Mouse (Mus musculus): Measurements from ENCODE around the gene Retnla. TPM values are rescaled to one million over a fixed set of nuclear protein-coding genes. Genes with fewer than 3 reads are reported as not detected.

Retnla gene
- total RNA-seq, 4 experiments from 2014 or later: 0.47 to 5.3 (median 2.0) TPM

Other genes with a start within 250 kb of the Retnla start
- not detected for gene Trat1, start 70.5 kb upstream of the Retnla start, total RNA-seq (2022)
- not detected for gene Retnlb, start 25.7 kb upstream of the Retnla start, total RNA-seq (2022)
- gene Retnlg, start 30.1 kb downstream of the Retnla start, total RNA-seq (2022): 1 to 10 TPM in 1 of 4 experiments, under 1 TPM in 2, not detected in 1; 0.65 to 3.2 (median 0.97) TPM
- 10 to 100 TPM in 1 of 4 experiments, 1 to 10 TPM in 3; 6.7 to 10.4 (median 8.1) TPM for gene Dzip3, start 151.6 kb downstream of the Retnla start, total RNA-seq (2022)
- 1 to 10 TPM in 2 of 4 experiments, under 1 TPM in 2; 0.54 to 1.5 (median 1.00) TPM for gene Cip2a, start 151.6 kb downstream of the Retnla start, total RNA-seq (2022)
- not detected for gene Myh15, start 214.9 kb downstream of the Retnla start, total RNA-seq (2022)